ENCODE assay signal across 19 mouse cellular contexts in the genomic region with DNA sequence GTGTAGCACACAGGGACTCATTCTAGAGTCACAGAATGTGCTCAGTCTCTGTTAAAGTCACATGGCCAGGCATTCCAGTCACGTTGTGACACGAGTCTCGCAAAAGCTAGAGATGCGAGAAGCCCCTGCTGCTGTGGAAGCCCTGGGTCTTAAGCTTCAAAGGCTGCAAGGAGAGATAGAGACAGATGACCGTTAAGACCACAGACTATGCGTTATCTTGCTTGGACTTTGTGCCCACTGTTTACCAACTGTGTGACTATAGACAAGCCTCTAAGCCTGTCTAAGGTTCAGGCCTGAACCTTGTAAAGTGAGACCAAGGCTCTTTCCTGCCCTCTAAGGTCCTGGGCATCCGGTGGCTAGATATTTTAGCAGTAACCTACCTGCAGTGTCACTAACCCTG. TPM values are rescaled to one million over a fixed set of nuclear protein-coding genes. Genes with fewer than 3 reads are reported as not detected.
DNase-seq lines count a peak whose midpoint lies in the region; ATAC-seq and TF ChIP-seq lines count a peak whose summit lies in the region.
"Had no signal": no experiment of that assay in that cellular context is flagged by ENCODE, and none has a peak within 500 bp of the region (broad histone marks: within the 10 kb centered on the region; RNA-seq: fewer than 3 reads in every experiment).

No protein-coding gene starts in this region.

- WGBS in hindbrain, postnatal 0 days: 52% methylated on average over 7 of the region's 7 CpGs
- 67% methylated on average over 7 of the region's 7 CpGs for WGBS in hindbrain, embryonic 13.5 days
- WGBS in intestine, embryonic 14.5 days: 61% methylated on average over 7 of the region's 7 CpGs
- WGBS in large intestine, adult 2 months: 23% methylated on average over 7 of the region's 7 CpGs

- H3K27me3 ChIP-seq in hindbrain, postnatal 0 days (ENCODE audit: insufficient read depth, low read length): no peaks in the 10 kb centered on the region
- no peaks in the 10 kb centered on the region for H3K27me3 ChIP-seq in hindbrain, embryonic 13.5 days
- no peaks in the 10 kb centered on the region for H3K27me3 ChIP-seq in intestine, embryonic 14.5 days (replicated peaks; ENCODE audit: control insufficient read depth, insufficient read depth, low read length)
- H3K27me3 ChIP-seq: embryonic facial prominence, embryonic 13.5 days; forebrain, embryonic 12.5 days; megakaryocyte, embryonic 14.5 days had no signal

- H3K9ac ChIP-seq in hindbrain, postnatal 0 days (replicated peaks; ENCODE audit: low read length): no peak overlapping the region
- H3K9ac ChIP-seq in hindbrain, embryonic 13.5 days: no peak overlapping the region
- no peak overlapping the region for H3K9ac ChIP-seq in intestine, embryonic 14.5 days (ENCODE audit: low read length)
- H3K9ac ChIP-seq: embryonic facial prominence, embryonic 13.5 days; forebrain, embryonic 12.5 days; hindbrain, embryonic 14.5 days had no signal

- H3K27ac ChIP-seq in hindbrain, postnatal 0 days: peak overlapping the region; percentile 49; the same call in 1 of the 2 replicates
- H3K27ac ChIP-seq in hindbrain, embryonic 13.5 days: no peak overlapping the region
- H3K27ac ChIP-seq in intestine, embryonic 14.5 days (ENCODE audit: low read depth): no peak overlapping the region
- H3K27ac ChIP-seq: embryonic facial prominence, embryonic 13.5 days; forebrain, embryonic 12.5 days; hindbrain, embryonic 14.5 days had no signal

- no peak for DNase-seq in hindbrain, postnatal 0 days (ENCODE audit: low spot score)
- no peak for DNase-seq in intestine, embryonic 14.5 days (ENCODE audit: low spot score)
- DNase-seq in large intestine, adult 2 months (ENCODE audit: low read depth, low spot score): peak; percentile 68
- no peak for DNase-seq in urinary bladder, adult 2 months (ENCODE audit: low spot score)
- no peak for DNase-seq in right cerebral cortex, postnatal 14 days
- DNase-seq: adrenal gland, adult 2 months; cerebellum, postnatal 36 days; gastrocnemius, postnatal 10 days; kidney, postnatal 10 days; lung, adult 2 months; right cerebral cortex, postnatal 4 days; thymus, postnatal 4 days had no signal

- no peak for TF ChIP-seq CTCF in hindbrain, postnatal 0 days (IDR thresholded peaks at IDR 0.05; ENCODE audit: low read depth)

- H3K4me1 ChIP-seq in hindbrain, postnatal 0 days (ENCODE audit: insufficient read depth, low read length): peaks cover 20% of the 10 kb centered on the region
- peaks cover 49% of the 10 kb centered on the region for H3K4me1 ChIP-seq in hindbrain, embryonic 13.5 days (replicated peaks)
- peaks cover 27% of the 10 kb centered on the region for H3K4me1 ChIP-seq in intestine, embryonic 14.5 days (replicated peaks; ENCODE audit: control insufficient read depth, insufficient read depth, low read length)

- H3K9me3 ChIP-seq in hindbrain, postnatal 0 days (ENCODE audit: low read length): no peaks in the 10 kb centered on the region
- H3K9me3 ChIP-seq in hindbrain, embryonic 13.5 days: no peaks in the 10 kb centered on the region
- no peaks in the 10 kb centered on the region for H3K9me3 ChIP-seq in intestine, embryonic 14.5 days (ENCODE audit: control insufficient read depth, low read length)
- H3K9me3 ChIP-seq: embryonic facial prominence, embryonic 13.5 days; forebrain, embryonic 12.5 days; megakaryocyte, embryonic 14.5 days had no signal

- no peak for ATAC-seq in hindbrain, postnatal 0 days
- no peak for ATAC-seq in hindbrain, embryonic 13.5 days (ENCODE audit: low FRiP score)
- ATAC-seq in intestine, embryonic 14.5 days (replicated peaks; ENCODE audit: low FRiP score, low TSS enrichment, low read depth): peak; percentile 61
- peak; percentile 66 for ATAC-seq in megakaryocyte-erythroid progenitor cell, adult 5-6 weeks (replicated peaks; ENCODE audit: low FRiP score, low TSS enrichment, poor library complexity, severe bottlenecking)

- peaks cover 7% of the 10 kb centered on the region for H3K36me3 ChIP-seq in hindbrain, postnatal 0 days (ENCODE audit: insufficient read depth, low read length)
- H3K36me3 ChIP-seq in hindbrain, embryonic 13.5 days: peaks cover 7% of the 10 kb centered on the region; the same call in 1 of the 2 replicates
- H3K36me3 ChIP-seq in intestine, embryonic 14.5 days (ENCODE audit: control insufficient read depth, insufficient read depth, low read length): peaks cover 18% of the 10 kb centered on the region

- H3K4me2 ChIP-seq in hindbrain, postnatal 0 days (ENCODE audit: low read depth, low read length): no peak overlapping the region
- H3K4me2 ChIP-seq in hindbrain, embryonic 13.5 days: no peak overlapping the region
- no peak overlapping the region for H3K4me2 ChIP-seq in intestine, embryonic 14.5 days (ENCODE audit: low read length)
- H3K4me2 ChIP-seq: embryonic facial prominence, embryonic 13.5 days; forebrain, embryonic 12.5 days; hindbrain, embryonic 14.5 days had no signal

- no peak overlapping the region for H3K4me3 ChIP-seq in hindbrain, postnatal 0 days (ENCODE audit: low read length)
- H3K4me3 ChIP-seq in hindbrain, embryonic 13.5 days: no peak overlapping the region
- H3K4me3 ChIP-seq in intestine, embryonic 14.5 days (ENCODE audit: low read depth, low read length): no peak overlapping the region
- H3K4me3 ChIP-seq: embryonic facial prominence, embryonic 13.5 days; forebrain, embryonic 12.5 days; megakaryocyte, embryonic 14.5 days; myocyte had no signal

RNA-seq across cellular contexts. Expression of a gene that starts 42.5 kb away (rescaled TPM):
- total RNA-seq in hindbrain, postnatal 0 days (2014; rRNA removed): 141 and 162 TPM in 2 replicates
- 59.7 and 60.0 TPM in 2 replicates for polyA plus RNA-seq in hindbrain, postnatal 0 days (2015; fragmentation: Nextera tagmentation; extraction: Ambion mirVana)
- polyA plus RNA-seq in hindbrain, embryonic 13.5 days (2015; fragmentation: Nextera tagmentation; extraction: Ambion mirVana): 32.3 and 37.1 TPM in 2 replicates
- polyA plus RNA-seq in intestine, embryonic 14.5 days (2014; fragmentation: Nextera tagmentation; extraction: Ambion mirVana): 58.4 and 68.4 TPM in 2 replicates
- 12.5 and 17.2 TPM in 2 replicates for polyA plus RNA-seq in large intestine, adult 2 months (2012; rRNA removed)
- 1.6 TPM in 1 of 2 replicates, not detected in the other for total RNA-seq in megakaryocyte-erythroid progenitor cell, adult 5-6 weeks (2014; fragmentation: Nextera tagmentation)
- 2.4 and 2.7 TPM in 2 replicates for total RNA-seq in megakaryocyte-erythroid progenitor cell, adult 5-6 weeks (2017)
- 182 and 201 TPM in 2 replicates for polyA plus RNA-seq in urinary bladder, adult 2 months (2012; rRNA removed)

Comparison
In these comparisons a context has a peak if more than half of its experiments do, and no peak if none do; other contexts are left out.
1. ATAC-seq: peak in intestine, embryonic 14.5 days (single experiment) and megakaryocyte-erythroid progenitor cell, adult 5-6 weeks (single experiment); none in hindbrain, postnatal 0 days (single experiment) and hindbrain, embryonic 13.5 days (single experiment).